Mouse (Mus musculus) neural tube, embryonic 13.5 days (tissue): Measurements from ENCODE around the gene Prok2. TPM values are rescaled to one million over a fixed set of nuclear protein-coding genes. Genes with fewer than 3 reads are reported as not detected.

Experiments used
- ATAC-seq: fragments of 200-750 bp; cut with Nextera tagmentation; 2 replicates; pipeline ENCODE4 v1.8.0; 2017; ENCODE audit warnings: low read depth, mild to moderate bottlenecking, moderate TSS enrichment, moderate library complexity
- H3K27ac ChIP-seq: fragments of 300-500 bp; sonication (generic); replicated peaks from 2 replicates; pipeline ENCODE4 v1.5.1; 2015; ENCODE audit warnings: moderate library complexity, mild to moderate bottlenecking, inconsistent platforms
- H3K27me3 ChIP-seq: fragments of 300-500 bp; sonication (generic); 2 replicates; pipeline ENCODE4 v1.6.1; 2015; ENCODE audit warnings: mild to moderate bottlenecking, inconsistent platforms
- H3K36me3 ChIP-seq: fragments of 300-500 bp; sonication (generic); 2 replicates; pipeline ENCODE4 v1.6.1; 2015; ENCODE audit warnings: mild to moderate bottlenecking, inconsistent platforms
- H3K4me1 ChIP-seq: fragments of 300-500 bp; sonication (generic); replicated peaks from 2 replicates; pipeline ENCODE4 v1.6.1; 2015; ENCODE audit warnings: inconsistent platforms
- H3K4me2 ChIP-seq: fragments of 300-500 bp; sonication (generic); 2 replicates; pipeline ENCODE4 v1.6.1; 2015; ENCODE audit warnings: inconsistent platforms, mild to moderate bottlenecking, moderate library complexity
- H3K4me3 ChIP-seq: fragments of 300-500 bp; sonication (generic); 2 replicates; pipeline ENCODE4 v1.5.1; 2015; ENCODE audit warnings: mild to moderate bottlenecking, inconsistent platforms
- H3K9ac ChIP-seq: fragments of 300-500 bp; sonication (generic); 2 replicates; pipeline ENCODE4 v1.6.1; 2015; ENCODE audit warnings: moderate library complexity, mild to moderate bottlenecking, inconsistent platforms
- H3K9me3 ChIP-seq: fragments of 300-500 bp; sonication (generic); 2 replicates; pipeline ENCODE4 v1.6.1; 2016; ENCODE audit warnings: inconsistent platforms
- WGBS: fragments of 180-500 bp; shearing (Covaris S2); methylation state at CpG from one replicate; pipeline ENCODE4 v1.1.7; 2015; 5-methylcytosine and 5-hydroxymethylcytosine counted together
- polyA plus RNA-seq: library from polyadenylated mRNA; unstranded; fragments of >200 nt; fragmentation: Nextera tagmentation; extraction: Ambion mirVana; gene quantifications from 2 replicates; pipeline ENCODE4 v1.2.1, GENCODE M21; 2015

Gene Prok2
- polyA plus RNA-seq, 1 experiment from 2014 or later, result not detected

DNA sequence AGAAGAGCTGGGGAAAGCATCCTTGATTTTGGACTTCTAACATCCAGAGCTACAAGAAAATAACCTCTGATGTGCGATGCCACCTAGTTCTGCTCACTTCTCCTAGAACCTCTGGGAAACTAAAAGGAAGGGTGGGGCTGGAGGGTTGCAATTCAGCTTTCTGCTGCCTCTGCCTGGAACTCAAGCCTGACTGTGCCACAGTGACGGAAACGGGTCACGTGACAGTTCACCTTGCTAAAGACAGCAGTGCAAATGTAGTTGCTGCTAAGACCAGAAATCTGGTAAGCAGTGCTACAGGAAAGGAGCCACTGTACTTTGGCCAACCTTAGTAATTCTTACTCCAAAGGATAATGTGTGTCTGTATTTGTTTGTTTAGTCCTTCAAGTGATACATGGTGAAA is 3.7 kb upstream of the Prok2 start:
- Histone ChIP-seq H3K36me3 (no peaks in the 10 kb centered on the region), H3K9me3 (no peaks in the 10 kb centered on the region), H3K4me3 (no peak overlapping the region), H3K4me1 (peaks cover 15% of the 10 kb centered on the region), H3K27ac (no peak overlapping the region), H3K27me3 (peaks cover 58% of the 10 kb centered on the region), H3K4me2 (no peak overlapping the region), H3K9ac (no peak overlapping the region)
- 88% methylated on average over 4 of the region's 4 CpGs for WGBS
- ATAC-seq, result no peak

GRCm38 (mm10) chr6:99726576-99727303 is 548 bp upstream of the Prok2 start:
- peak; percentile 23; the same call in 1 of the 2 replicates for ATAC-seq
- Histone ChIP-seq H3K27ac (no peak overlapping the region), H3K4me2 (peak overlapping the region; percentile 96), H3K36me3 (no peaks in the 10 kb centered on the region), H3K9me3 (no peaks in the 10 kb centered on the region), H3K4me1 (peaks cover 15% of the 10 kb centered on the region), H3K4me3 (peak overlapping the region; percentile 48), H3K9ac (peak overlapping the region; percentile 68), H3K27me3 (peaks cover 82% of the 10 kb centered on the region)
- WGBS, result 4% methylated on average over 22 of the region's 22 CpGs

DNA sequence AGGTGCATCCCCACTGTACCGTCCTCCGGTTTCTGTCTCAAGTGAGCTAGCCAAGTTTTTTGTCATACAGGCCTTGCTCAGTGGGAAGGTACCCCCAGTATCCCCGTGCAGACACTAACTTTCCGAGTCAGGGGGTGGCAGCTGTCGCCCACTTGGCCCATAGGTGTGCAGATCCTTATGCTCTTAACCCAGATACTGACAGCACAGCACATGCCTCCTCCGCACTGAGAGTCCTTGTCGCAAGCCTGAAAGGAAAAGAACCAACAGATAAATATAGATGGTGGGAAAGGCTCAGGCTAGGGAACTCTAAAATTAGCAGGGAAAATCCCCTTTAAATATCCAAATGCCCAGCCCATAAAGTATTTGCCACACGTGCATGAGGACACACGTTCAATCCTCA is 3.8 kb downstream of the Prok2 start:
- Histone ChIP-seq H3K4me2 (no peak overlapping the region), H3K27ac (no peak overlapping the region), H3K36me3 (no peaks in the 10 kb centered on the region), H3K27me3 (peaks cover 58% of the 10 kb centered on the region), H3K9me3 (no peaks in the 10 kb centered on the region), H3K9ac (no peak overlapping the region), H3K4me3 (no peak overlapping the region), H3K4me1 (peaks cover 15% of the 10 kb centered on the region)
- ATAC-seq, result no peak
- 88% methylated on average over 9 of the region's 9 CpGs for WGBS

DNA sequence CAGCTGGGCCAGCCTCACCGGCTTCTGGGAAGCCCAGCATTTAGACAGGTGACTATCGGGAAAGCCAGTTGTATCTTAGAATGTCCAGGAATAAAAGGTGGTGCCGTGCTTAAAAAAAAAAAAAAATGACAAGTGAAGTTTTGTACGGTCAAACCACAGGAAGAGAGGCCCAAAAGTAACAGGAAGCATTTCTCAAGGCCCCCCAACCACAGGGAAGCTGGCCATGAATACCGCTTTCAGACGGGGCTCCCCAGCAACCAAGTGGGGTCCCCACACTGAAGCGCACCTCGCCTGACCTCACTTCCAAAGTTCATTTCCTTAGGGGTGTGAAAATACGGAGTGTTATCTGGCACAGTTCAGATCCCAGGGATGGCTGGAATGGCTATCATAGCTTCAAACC is 5.2 kb downstream of the Prok2 start:
- no peak overlapping the region for H3K9ac ChIP-seq
- no peak overlapping the region for H3K4me2 ChIP-seq
- no peak for ATAC-seq
- WGBS, result 84% methylated on average over 9 of the region's 9 CpGs
- no peaks in the 10 kb centered on the region for H3K36me3 ChIP-seq
- no peaks in the 10 kb centered on the region for H3K9me3 ChIP-seq
- H3K4me3 ChIP-seq, result no peak overlapping the region
- H3K27ac ChIP-seq, result no peak overlapping the region
- peaks cover 44% of the 10 kb centered on the region for H3K27me3 ChIP-seq
- H3K4me1 ChIP-seq, result peaks cover 5% of the 10 kb centered on the region

DNA sequence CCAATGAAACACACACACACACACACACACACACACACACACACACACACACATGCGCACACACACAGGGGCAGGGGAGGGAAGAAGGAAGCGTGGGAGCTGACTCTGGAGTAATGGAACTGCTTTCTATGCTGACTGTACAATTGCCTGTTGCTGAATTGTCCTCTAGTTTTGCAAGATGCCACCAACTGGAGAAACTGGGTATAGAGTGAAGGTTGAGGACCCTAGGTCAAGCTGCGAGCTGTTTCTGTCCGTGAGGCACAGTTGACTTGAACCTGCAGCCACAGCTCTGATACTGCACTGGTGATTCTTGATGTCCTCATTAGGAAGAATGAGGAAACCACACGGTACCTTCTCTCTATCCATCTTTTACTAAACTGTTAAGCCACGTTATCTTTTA is 10.3 kb downstream of the Prok2 start:
- no peaks in the 10 kb centered on the region for H3K36me3 ChIP-seq
- no peak overlapping the region for H3K9ac ChIP-seq
- no peaks in the 10 kb centered on the region for H3K4me1 ChIP-seq
- no peak overlapping the region for H3K4me2 ChIP-seq
- no peak overlapping the region for H3K4me3 ChIP-seq
- H3K27ac ChIP-seq, result no peak overlapping the region
- WGBS, result 69% methylated on average over 5 of the region's 6 CpGs
- no peaks in the 10 kb centered on the region for H3K9me3 ChIP-seq
- H3K27me3 ChIP-seq, result peaks cover 21% of the 10 kb centered on the region
- no peak for ATAC-seq

GRCm38 (mm10) chr6:99715191-99715590 is 11.0 kb downstream of the Prok2 start:
- 71% methylated on average over 6 of the region's 6 CpGs for WGBS
- peaks cover 23% of the 10 kb centered on the region for H3K27me3 ChIP-seq
- H3K27ac ChIP-seq, result no peak overlapping the region
- ATAC-seq, result no peak
- H3K4me1 ChIP-seq, result no peaks in the 10 kb centered on the region
- no peaks in the 10 kb centered on the region for H3K36me3 ChIP-seq
- no peak overlapping the region for H3K9ac ChIP-seq
- H3K9me3 ChIP-seq, result no peaks in the 10 kb centered on the region
- no peak overlapping the region for H3K4me2 ChIP-seq
- no peak overlapping the region for H3K4me3 ChIP-seq

DNA sequence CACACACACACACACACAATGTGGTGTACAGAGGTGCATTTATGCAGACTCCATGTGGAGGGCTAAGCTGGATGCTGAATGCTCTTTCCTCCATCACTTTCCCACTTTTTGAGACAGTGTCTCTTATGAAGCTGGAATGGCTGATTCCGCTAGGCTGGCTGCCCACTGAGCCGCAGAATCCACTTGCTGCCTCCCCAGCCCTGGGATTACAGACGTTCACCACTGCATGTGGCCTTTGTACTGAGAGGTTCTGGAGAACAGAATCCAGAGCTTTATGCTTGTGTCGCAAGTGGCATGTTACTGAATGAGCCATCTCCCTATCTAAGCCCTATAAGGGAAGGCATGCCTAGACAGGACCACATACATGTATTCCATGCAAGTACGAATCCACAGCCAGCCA is 12.9 kb downstream of the Prok2 start:
- no peak overlapping the region for H3K4me2 ChIP-seq
- H3K9ac ChIP-seq, result no peak overlapping the region
- H3K9me3 ChIP-seq, result no peaks in the 10 kb centered on the region
- H3K27ac ChIP-seq, result no peak overlapping the region
- H3K4me3 ChIP-seq, result no peak overlapping the region
- WGBS, result 81% methylated on average over 5 of the region's 5 CpGs
- H3K27me3 ChIP-seq, result peaks cover 29% of the 10 kb centered on the region
- H3K36me3 ChIP-seq, result no peaks in the 10 kb centered on the region
- no peaks in the 10 kb centered on the region for H3K4me1 ChIP-seq
- no peak for ATAC-seq

DNA sequence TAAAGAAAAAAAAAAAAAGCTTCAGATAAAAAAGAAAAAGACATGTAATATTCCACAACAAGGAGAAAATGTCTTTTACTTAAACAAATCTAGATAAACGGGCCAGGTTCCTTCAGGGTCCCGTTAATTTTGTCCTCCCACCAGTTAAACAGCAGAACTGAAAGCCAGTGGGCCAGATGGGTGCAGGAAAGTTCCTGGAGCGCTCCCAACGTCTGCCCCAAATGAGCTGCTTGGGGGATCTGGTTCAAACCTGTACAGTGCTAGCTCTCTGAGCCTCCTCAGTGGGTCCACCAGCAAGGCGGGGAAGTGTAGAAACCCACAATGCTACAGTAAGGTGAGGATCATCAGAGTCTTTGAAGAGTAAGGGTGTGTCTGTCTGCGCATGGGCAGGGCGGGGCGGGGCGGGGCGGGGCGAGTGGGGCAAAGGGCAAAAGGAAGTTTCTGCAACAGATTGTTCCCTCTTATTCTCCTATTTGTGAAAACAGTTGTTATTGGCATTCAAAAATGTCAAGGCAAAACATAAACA is 14.6 kb downstream of the Prok2 start:
- H3K4me2 ChIP-seq, result no peak overlapping the region
- no peak overlapping the region for H3K4me3 ChIP-seq
- peaks cover 32% of the 10 kb centered on the region for H3K27me3 ChIP-seq
- 71% methylated on average over 11 of the region's 11 CpGs for WGBS
- no peak overlapping the region for H3K9ac ChIP-seq
- no peaks in the 10 kb centered on the region for H3K9me3 ChIP-seq
- no peak overlapping the region for H3K27ac ChIP-seq
- H3K36me3 ChIP-seq, result no peaks in the 10 kb centered on the region
- no peaks in the 10 kb centered on the region for H3K4me1 ChIP-seq
- no peak for ATAC-seq

DNA sequence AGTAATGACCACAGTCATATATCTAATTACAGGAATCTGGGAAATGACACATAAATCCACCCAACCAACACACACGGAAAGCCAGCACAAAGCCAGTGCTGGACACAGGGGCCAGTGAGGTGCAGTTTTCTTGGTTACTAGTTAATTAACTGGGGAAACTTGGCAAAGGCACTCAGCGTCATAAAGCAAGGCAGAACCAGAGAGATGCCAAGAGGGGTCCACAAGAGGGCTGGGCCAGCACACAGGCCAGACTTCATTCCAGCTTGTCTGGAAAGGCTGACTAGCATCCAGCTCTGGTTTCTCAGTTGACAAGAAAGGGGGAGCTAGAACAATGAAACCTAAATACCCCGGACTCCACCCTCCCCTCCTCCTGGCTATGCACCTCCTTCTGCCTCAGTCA is 25.7 kb downstream of the Prok2 start:
- no peaks in the 10 kb centered on the region for H3K9me3 ChIP-seq
- 0 out of 2 replicates have a peak, but pooled peaks cover 5% of the 10 kb centered on the region for H3K4me1 ChIP-seq
- WGBS, result 49% methylated on average over 3 of the region's 3 CpGs
- ATAC-seq, result peak; percentile 43; the same call in 1 of the 2 replicates
- H3K4me3 ChIP-seq, result no peak overlapping the region
- no peak overlapping the region for H3K4me2 ChIP-seq
- no peak overlapping the region for H3K9ac ChIP-seq
- H3K36me3 ChIP-seq, result no peaks in the 10 kb centered on the region
- peaks cover 31% of the 10 kb centered on the region for H3K27me3 ChIP-seq
- no peak overlapping the region for H3K27ac ChIP-seq

GRCm38 (mm10) chr6:99692916-99693841 is 33.0 kb downstream of the Prok2 start:
- peak; percentile 36 for ATAC-seq
- 1% methylated on average over 86 of the region's 110 CpGs for WGBS
- no peaks in the 10 kb centered on the region for H3K36me3 ChIP-seq

GRCm38 (mm10) chr6:99692206-99692915 is 33.8 kb downstream of the Prok2 start, which contains the start of gene Gpr27:
Gene Gpr27, plus strand, starts transcription at chr6:99692679.
- H3K9ac ChIP-seq, result peak within 1 kb of the TSS; percentile 93
- peak; percentile 88 for ATAC-seq
- H3K36me3 ChIP-seq, result no peaks in the 10 kb centered on the region
- H3K4me1 ChIP-seq, result peaks cover 30% of the 10 kb centered on the region
- H3K9me3 ChIP-seq, result no peaks in the 10 kb centered on the region
- peak within 1 kb of the TSS; percentile 82 for H3K4me2 ChIP-seq
- peak within 1 kb of the TSS; percentile 74 for H3K4me3 ChIP-seq
- peak within 1 kb of the TSS; percentile 92 for H3K27ac ChIP-seq
- WGBS, result under 1% methylated on average over 90 of the region's 112 CpGs
- peaks cover 83% of the 10 kb centered on the region for H3K27me3 ChIP-seq

More at GRCm38 (mm10) chr6:99692916-99693841, 33.0 kb downstream of the Prok2 start:
- peaks cover 30% of the 10 kb centered on the region for H3K4me1 ChIP-seq
- peak overlapping the region; percentile 93 for H3K9ac ChIP-seq
- no peaks in the 10 kb centered on the region for H3K9me3 ChIP-seq
- H3K27ac ChIP-seq, result peak overlapping the region; percentile 92
- peak overlapping the region; percentile 74 for H3K4me3 ChIP-seq
- peaks cover 89% of the 10 kb centered on the region for H3K27me3 ChIP-seq
- peak overlapping the region; percentile 82 for H3K4me2 ChIP-seq
